Mouse (Mus musculus): ENCODE measurements around the gene Erbb4.

DNA sequence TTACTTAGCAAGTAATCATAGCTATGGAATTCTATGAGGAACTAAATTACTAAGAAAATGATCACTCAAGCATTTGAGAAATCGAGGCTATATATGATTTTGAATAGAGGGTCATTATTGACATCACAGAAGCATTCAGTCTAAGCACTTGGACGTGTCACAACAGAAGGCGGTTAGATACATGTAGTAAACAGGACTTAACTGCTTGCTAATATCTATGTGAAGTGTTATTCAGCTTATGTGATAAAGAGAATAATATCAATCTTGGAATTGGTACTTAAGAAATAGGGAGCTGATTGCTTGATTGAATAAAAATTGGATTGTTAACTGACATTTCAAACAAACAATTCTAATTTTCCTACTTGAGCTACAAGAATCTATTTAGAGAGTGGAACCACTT, 190.0 kb downstream of the Erbb4 start:
- no peak for TF ChIP-seq GATA1 (IDR thresholded peaks at IDR 0.05; ENCODE audit: low read length)
- no peak for TF ChIP-seq TAL1 (IDR thresholded peaks at IDR 0.05; ENCODE audit: low read length)

Data from erythroblast, embryonic 14.5 days (primary cell).